Mouse (Mus musculus): ENCODE measurements around the gene Hdac7. TPM values are rescaled to one million over a fixed set of nuclear protein-coding genes. Genes with fewer than 3 reads are reported as not detected.

The Hdac7 gene
- total RNA-seq, 2 experiments from 2014 or later, result 21.3 to 25.0 TPM

GRCm38 (mm10) chr15:97813452-97814204 is 30.7 kb downstream of the Hdac7 start:
- no peak for DNase-seq

- no peak for DNase-seq
These were observed 31.4 kb downstream of the Hdac7 start for GRCm38 (mm10) chr15:97812875-97813274.

- DNase-seq, result peak; percentile 75 to 83
These were observed 32.2 kb downstream of the Hdac7 start for GRCm38 (mm10) chr15:97812126-97812525.

- no peak for DNase-seq
These were observed 33.0 kb downstream of the Hdac7 start for GRCm38 (mm10) chr15:97811307-97811706.

- DNase-seq, result no peak
These were observed 33.9 kb downstream of the Hdac7 start for GRCm38 (mm10) chr15:97810399-97810798.

GRCm38 (mm10) chr15:97809942-97810341 is 34.4 kb downstream of the Hdac7 start:
- no peak for DNase-seq

- DNase-seq, result no peak
These were observed 35.1 kb downstream of the Hdac7 start for GRCm38 (mm10) chr15:97809206-97809605.

- no peak for DNase-seq
These were observed 35.8 kb downstream of the Hdac7 start for GRCm38 (mm10) chr15:97808532-97808931.

GRCm38 (mm10) chr15:97807867-97808266 is 36.4 kb downstream of the Hdac7 start:
- DNase-seq, result no peak

GRCm38 (mm10) chr15:97802575-97802974 is 41.7 kb downstream of the Hdac7 start:
- DNase-seq, result no peak

GRCm38 (mm10) chr15:97801811-97802210 is 42.5 kb downstream of the Hdac7 start:
- no peak for DNase-seq

GRCm38 (mm10) chr15:97800853-97801252 is 43.4 kb downstream of the Hdac7 start:
- no peak for DNase-seq

- no peak for DNase-seq
These were observed 44.9 kb downstream of the Hdac7 start for GRCm38 (mm10) chr15:97799446-97799845.

- DNase-seq, result no peak
These were observed 46.2 kb downstream of the Hdac7 start for GRCm38 (mm10) chr15:97798134-97798533.

- no peak for DNase-seq
These were observed 47.5 kb downstream of the Hdac7 start for GRCm38 (mm10) chr15:97796674-97797310.

GRCm38 (mm10) chr15:97795559-97796235 is 48.6 kb downstream of the Hdac7 start:
- no peak for DNase-seq

GRCm38 (mm10) chr15:97794268-97794667 is 50.0 kb downstream of the Hdac7 start:
- DNase-seq, result no peak

GRCm38 (mm10) chr15:97793386-97794153 is 50.7 kb downstream of the Hdac7 start:
- DNase-seq, result no peak

GRCm38 (mm10) chr15:97791126-97791700 is 53.1 kb downstream of the Hdac7 start:
- DNase-seq, result no peak

GRCm38 (mm10) chr15:97789761-97790505 is 54.4 kb downstream of the Hdac7 start:
- no peak for DNase-seq

- peak in 1 of 2 experiments; percentile 76 for DNase-seq
These were observed 55.5 kb downstream of the Hdac7 start for GRCm38 (mm10) chr15:97788821-97789220.

All from layer of hippocampus, postnatal 36 days (tissue).